Mouse (Mus musculus) forebrain, embryonic 14.5 days (tissue): Measurements from ENCODE around the gene Tmprss9. TPM values are rescaled to one million over a fixed set of nuclear protein-coding genes. Genes with fewer than 3 reads are reported as not detected.

ENCODE experiments used
- ATAC-seq: fragments of 200-750 bp; cut with Nextera tagmentation; 2 replicates; pipeline ENCODE4 v1.8.0; 2017; ENCODE audit warnings: mild to moderate bottlenecking, moderate library complexity
- DNase-seq: peaks from one replicate; pipeline ENCODE4 v3.0.0-alpha.2; 2015; ENCODE audit warnings: low spot score
- H3K27ac ChIP-seq: fragments of 300-500 bp; sonication (generic); 2 replicates; pipeline ENCODE4 v1.5.1; 2014; ENCODE audit warnings: low read depth, mild to moderate bottlenecking, control low read depth, low read length, moderate library complexity
- H3K27me3 ChIP-seq: fragments of 300-500 bp; sonication (generic); replicated peaks from 2 replicates; pipeline ENCODE4 v1.6.1; 2014; ENCODE audit warnings: low read length, control low read depth, mixed read lengths; ENCODE audit not compliant: control insufficient read depth, insufficient read depth
- H3K36me3 ChIP-seq: fragments of 300-500 bp; sonication (generic); 2 replicates; pipeline ENCODE4 v1.6.1; 2014; ENCODE audit warnings: low read length, control low read depth; ENCODE audit not compliant: control insufficient read depth, insufficient read depth
- H3K4me1 ChIP-seq: fragments of 300-500 bp; sonication (generic); 2 replicates; pipeline ENCODE4 v1.6.1; 2014; ENCODE audit warnings: antibody characterized with exemption, low read length, control low read depth; ENCODE audit not compliant: control insufficient read depth, insufficient read depth
- H3K4me2 ChIP-seq: fragments of 300-500 bp; sonication (generic); 2 replicates; pipeline ENCODE4 v1.6.1; 2014; ENCODE audit warnings: mild to moderate bottlenecking, control low read depth, low read length
- H3K4me3 ChIP-seq: fragments of 300-500 bp; sonication (generic); 2 replicates; pipeline ENCODE4 v1.5.1; 2014; ENCODE audit warnings: low read depth, low read length, control low read depth
- H3K9ac ChIP-seq: fragments of 300-500 bp; sonication (generic); 2 replicates; pipeline ENCODE4 v1.6.1; 2014; ENCODE audit warnings: mild to moderate bottlenecking, low read length, control low read depth, moderate library complexity
- H3K9me3 ChIP-seq: fragments of 300-500 bp; sonication (generic); replicated peaks from 2 replicates; pipeline ENCODE4 v1.6.1; 2016; ENCODE audit warnings: low read length, control low read depth, mixed read lengths; ENCODE audit not compliant: control insufficient read depth
- WGBS: fragments of 180-500 bp; shearing (Covaris S2); extraction: QIAGEN DNeasy Blood & Tissue Kit; methylation state at CpG from one replicate; pipeline ENCODE4 v1.1.7; 2014; 5-methylcytosine and 5-hydroxymethylcytosine counted together
- polyA plus RNA-seq: library from polyadenylated mRNA; unstranded; fragments of >200 nt; fragmentation: Nextera tagmentation; extraction: Ambion mirVana; gene quantifications from 2 replicates; pipeline ENCODE4 v1.2.1, GENCODE M21; 2014

The Tmprss9 gene
- polyA plus RNA-seq, 1 experiment from 2014 or later: 0.13 TPM

- 12% methylated on average over 10 of the region's 10 CpGs for WGBS
- H3K9me3 ChIP-seq: no peaks in the 10 kb centered on the region
Measured at GRCm38 (mm10) chr10:80848571-80848970, 23.1 kb upstream of the Tmprss9 start.

GRCm38 (mm10) chr10:80854913-80855748 is 16.5 kb upstream of the Tmprss9 start, which contains the start of the genes Lsm7 and Sppl2b:
Gene Lsm7 (minus strand): TSS chr10:80855209.
Gene Sppl2b (plus strand): TSS chr10:80855275.
- ATAC-seq (peak; percentile 91), DNase-seq (peak; percentile 98)
- H3K27me3 ChIP-seq: no peaks in the 10 kb centered on the region
- H3K4me2 ChIP-seq: peak within 1 kb of the TSS; percentile 99
- peaks cover 32% of the 10 kb centered on the region for H3K36me3 ChIP-seq
- H3K9ac ChIP-seq: peak within 1 kb of the TSS; percentile 89
- H3K9me3 ChIP-seq: no peaks in the 10 kb centered on the region
- WGBS: under 1% methylated on average over 81 of the region's 81 CpGs
- peak within 1 kb of the TSS; percentile 81 for H3K27ac ChIP-seq
- H3K4me1 ChIP-seq: peaks cover 14% of the 10 kb centered on the region
- peak within 1 kb of the TSS; percentile 92 for H3K4me3 ChIP-seq

More at GRCm38 (mm10) chr10:80848571-80848970, 23.1 kb upstream of the Tmprss9 start:
- Histone ChIP-seq H3K4me1 (peaks cover 3% of the 10 kb centered on the region; the same call in 1 of the 2 replicates), H3K4me3 (no peak overlapping the region), H3K4me2 (no peak overlapping the region), H3K27ac (no peak overlapping the region), H3K9ac (no peak overlapping the region), H3K27me3 (peaks cover 16% of the 10 kb centered on the region), H3K36me3 (peaks cover 33% of the 10 kb centered on the region)
- DNase-seq (no peak), ATAC-seq (no peak)

- H3K4me2 ChIP-seq: peak overlapping the region; percentile 99
- no peaks in the 10 kb centered on the region for H3K27me3 ChIP-seq
- no peaks in the 10 kb centered on the region for H3K9me3 ChIP-seq
- no peak overlapping the region for H3K27ac ChIP-seq
- no peak for DNase-seq
- H3K9ac ChIP-seq: peak overlapping the region; percentile 89
- 0 out of 2 replicates have a peak, but pooled peaks have one; percentile 8 for ATAC-seq
- WGBS: 21% methylated on average over 11 of the region's 11 CpGs
- H3K4me3 ChIP-seq: peak overlapping the region; percentile 92
- peaks cover 26% of the 10 kb centered on the region for H3K36me3 ChIP-seq
- peaks cover 14% of the 10 kb centered on the region for H3K4me1 ChIP-seq
Measured at GRCm38 (mm10) chr10:80855749-80856073, 15.9 kb upstream of the Tmprss9 start.

- H3K36me3 ChIP-seq: peaks cover 22% of the 10 kb centered on the region
- peaks cover 14% of the 10 kb centered on the region for H3K4me1 ChIP-seq
- 66% methylated on average over 3 of the region's 3 CpGs for WGBS
- no peak overlapping the region for H3K27ac ChIP-seq
- H3K9me3 ChIP-seq: no peaks in the 10 kb centered on the region
- no peak for ATAC-seq
- H3K4me3 ChIP-seq: peak overlapping the region; percentile 92; the same call in 1 of the 2 replicates
- peak overlapping the region; percentile 89 for H3K9ac ChIP-seq
- no peak for DNase-seq
- H3K27me3 ChIP-seq: no peaks in the 10 kb centered on the region
- H3K4me2 ChIP-seq: peak overlapping the region; percentile 99
Measured at GRCm38 (mm10) chr10:80856267-80856666, 15.4 kb upstream of the Tmprss9 start.

GRCm38 (mm10) chr10:80856908-80857307 is 14.7 kb upstream of the Tmprss9 start:
- Histone ChIP-seq H3K4me1 (peaks cover 14% of the 10 kb centered on the region), H3K4me3 (no peak overlapping the region), H3K4me2 (no peak overlapping the region), H3K27me3 (no peaks in the 10 kb centered on the region), H3K9me3 (no peaks in the 10 kb centered on the region), H3K9ac (peak overlapping the region; percentile 21; the same call in 1 of the 2 replicates), H3K27ac (no peak overlapping the region), H3K36me3 (peaks cover 21% of the 10 kb centered on the region)
- DNase-seq (no peak), ATAC-seq (no peak)
- WGBS: 81% methylated on average over 5 of the region's 5 CpGs

DNA sequence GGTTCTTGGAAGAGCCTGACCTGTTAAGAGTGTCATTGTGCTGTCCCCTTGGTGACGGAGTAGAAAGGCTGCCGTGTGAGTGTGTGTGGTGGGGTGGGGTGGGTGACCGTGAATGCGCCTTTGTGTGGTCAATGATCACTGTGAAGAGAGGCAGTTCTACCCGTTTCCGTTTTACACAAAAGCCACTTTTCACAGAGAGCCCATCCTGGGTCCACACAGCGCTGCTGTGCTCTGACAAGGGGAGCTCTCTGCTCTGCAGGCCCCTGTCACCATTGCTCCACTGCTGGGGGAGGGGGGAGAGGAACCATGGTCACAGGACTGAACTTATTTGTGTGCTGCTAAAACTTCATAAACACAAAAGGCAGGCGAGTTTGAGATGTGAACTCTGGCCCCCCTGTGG is 14.3 kb upstream of the Tmprss9 start:
- no peak overlapping the region for H3K27ac ChIP-seq
- no peak overlapping the region for H3K4me3 ChIP-seq
- WGBS: 29% methylated on average over 8 of the region's 8 CpGs
- ATAC-seq: no peak
- no peaks in the 10 kb centered on the region for H3K27me3 ChIP-seq
- no peaks in the 10 kb centered on the region for H3K9me3 ChIP-seq
- peaks cover 14% of the 10 kb centered on the region for H3K4me1 ChIP-seq
- no peak for DNase-seq
- H3K36me3 ChIP-seq: peaks cover 20% of the 10 kb centered on the region
- H3K4me2 ChIP-seq: no peak overlapping the region
- 0 out of 2 replicates have a peak overlapping the region, but pooled peaks have one; percentile 25 for H3K9ac ChIP-seq

DNA sequence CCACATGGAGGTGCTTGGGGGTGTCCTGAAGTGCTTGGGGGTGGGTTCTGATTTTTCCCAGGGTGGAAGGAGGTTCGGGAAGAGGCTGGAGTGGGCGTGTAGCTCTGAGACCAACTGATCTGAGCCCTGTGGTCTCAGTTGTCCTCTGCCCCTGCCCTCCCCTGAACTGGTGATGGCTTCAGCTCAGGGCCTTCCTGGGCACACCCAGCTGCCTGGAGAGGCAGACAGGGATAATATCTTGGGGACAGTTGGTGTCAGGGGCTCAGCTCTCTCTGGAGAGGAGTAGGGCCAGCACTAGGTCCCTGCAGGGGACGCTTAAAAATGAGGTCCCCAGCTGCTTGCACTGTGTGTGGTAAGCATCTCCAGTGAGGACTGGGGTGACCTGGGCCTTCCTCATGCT is 13.8 kb upstream of the Tmprss9 start:
- Histone ChIP-seq H3K27me3 (no peaks in the 10 kb centered on the region), H3K4me2 (no peak overlapping the region), H3K9me3 (no peaks in the 10 kb centered on the region), H3K36me3 (peaks cover 20% of the 10 kb centered on the region), H3K4me3 (no peak overlapping the region), H3K27ac (no peak overlapping the region), H3K9ac (0 out of 2 replicates have a peak overlapping the region, but pooled peaks have one; percentile 25), H3K4me1 (peaks cover 14% of the 10 kb centered on the region)
- WGBS: 77% methylated on average over 3 of the region's 3 CpGs
- DNase-seq (no peak), ATAC-seq (no peak)

GRCm38 (mm10) chr10:80858350-80858935 is 13.2 kb upstream of the Tmprss9 start:
- Histone ChIP-seq H3K9ac (no peak overlapping the region; the same call in 1 of the 2 replicates), H3K4me3 (no peak overlapping the region), H3K9me3 (no peaks in the 10 kb centered on the region), H3K4me1 (peaks cover 14% of the 10 kb centered on the region), H3K27ac (no peak overlapping the region), H3K4me2 (no peak overlapping the region), H3K36me3 (peaks cover 20% of the 10 kb centered on the region), H3K27me3 (no peaks in the 10 kb centered on the region)
- no peak for DNase-seq
- 90% methylated on average over 7 of the region's 7 CpGs for WGBS
- no peak for ATAC-seq

GRCm38 (mm10) chr10:80862305-80862704 is 9.3 kb upstream of the Tmprss9 start:
- Histone ChIP-seq H3K9ac (no peak overlapping the region), H3K27me3 (no peaks in the 10 kb centered on the region), H3K36me3 (peaks cover 53% of the 10 kb centered on the region), H3K4me2 (no peak overlapping the region), H3K27ac (no peak overlapping the region), H3K9me3 (no peaks in the 10 kb centered on the region), H3K4me3 (no peak overlapping the region), H3K4me1 (no peaks in the 10 kb centered on the region)
- no peak for DNase-seq
- 94% methylated on average over 5 of the region's 5 CpGs for WGBS
- no peak for ATAC-seq
